Mouse (Mus musculus) liver, adult 2 months (tissue): ENCODE measurements around the gene Serpine2.

Experiments used
- CTCF ChIP-seq: fragments of 200-500 bp; IDR thresholded peaks from 2 replicates; pipeline ENCODE4 v1.5.1; 2011; ENCODE audit warnings: low read depth, low read length, control low read depth
- POLR2A ChIP-seq: fragments of 200-500 bp; IDR thresholded peaks from 2 replicates; pipeline ENCODE4 v1.6.1; 2011; ENCODE audit warnings: low read length, control low read depth; ENCODE audit not compliant: insufficient read depth; ENCODE audit errors: extremely low read depth

DNA sequence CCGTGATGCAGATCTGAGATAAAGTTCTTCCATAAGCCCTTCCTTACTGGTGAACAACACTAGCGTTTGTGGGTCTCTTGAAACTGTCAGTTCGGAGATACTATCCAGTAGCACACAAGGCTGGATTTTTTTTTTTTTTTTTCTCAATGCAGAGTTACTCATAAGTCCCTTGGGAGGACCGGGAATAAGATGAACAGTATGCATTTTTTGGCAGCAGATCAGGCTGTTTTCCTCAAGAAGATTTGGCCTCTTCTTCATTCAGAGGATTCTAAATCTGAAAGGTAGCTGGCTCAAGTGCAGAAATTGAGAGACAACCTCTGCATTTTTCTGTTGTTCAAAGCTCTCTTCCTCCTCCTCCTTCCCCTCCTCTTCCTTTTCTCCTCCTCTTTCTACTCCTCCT lies 46.8 kb upstream of the Serpine2 start:
- TF ChIP-seq POLR2A (no peak), CTCF (no peak)
